Mouse (Mus musculus) neural tube, embryonic 13.5 days (tissue): Measurements from ENCODE around the gene Acsl4. TPM values are rescaled to one million over a fixed set of nuclear protein-coding genes. Genes with fewer than 3 reads are reported as not detected.

Source experiments
- ATAC-seq: fragments of 200-750 bp; cut with Nextera tagmentation; 2 replicates; pipeline ENCODE4 v1.8.0; 2017; ENCODE audit warnings: low read depth, mild to moderate bottlenecking, moderate TSS enrichment, moderate library complexity
- H3K27ac ChIP-seq: fragments of 300-500 bp; sonication (generic); replicated peaks from 2 replicates; pipeline ENCODE4 v1.5.1; 2015; ENCODE audit warnings: moderate library complexity, mild to moderate bottlenecking, inconsistent platforms
- H3K27me3 ChIP-seq: fragments of 300-500 bp; sonication (generic); 2 replicates; pipeline ENCODE4 v1.6.1; 2015; ENCODE audit warnings: mild to moderate bottlenecking, inconsistent platforms
- H3K36me3 ChIP-seq: fragments of 300-500 bp; sonication (generic); 2 replicates; pipeline ENCODE4 v1.6.1; 2015; ENCODE audit warnings: mild to moderate bottlenecking, inconsistent platforms
- H3K4me1 ChIP-seq: fragments of 300-500 bp; sonication (generic); replicated peaks from 2 replicates; pipeline ENCODE4 v1.6.1; 2015; ENCODE audit warnings: inconsistent platforms
- H3K4me2 ChIP-seq: fragments of 300-500 bp; sonication (generic); 2 replicates; pipeline ENCODE4 v1.6.1; 2015; ENCODE audit warnings: inconsistent platforms, mild to moderate bottlenecking, moderate library complexity
- H3K4me3 ChIP-seq: fragments of 300-500 bp; sonication (generic); 2 replicates; pipeline ENCODE4 v1.5.1; 2015; ENCODE audit warnings: mild to moderate bottlenecking, inconsistent platforms
- H3K9ac ChIP-seq: fragments of 300-500 bp; sonication (generic); 2 replicates; pipeline ENCODE4 v1.6.1; 2015; ENCODE audit warnings: moderate library complexity, mild to moderate bottlenecking, inconsistent platforms
- H3K9me3 ChIP-seq: fragments of 300-500 bp; sonication (generic); 2 replicates; pipeline ENCODE4 v1.6.1; 2016; ENCODE audit warnings: inconsistent platforms
- WGBS: fragments of 180-500 bp; shearing (Covaris S2); methylation state at CpG from one replicate; pipeline ENCODE4 v1.1.7; 2015; 5-methylcytosine and 5-hydroxymethylcytosine counted together
- polyA plus RNA-seq: library from polyadenylated mRNA; unstranded; fragments of >200 nt; fragmentation: Nextera tagmentation; extraction: Ambion mirVana; gene quantifications from 2 replicates; pipeline ENCODE4 v1.2.1, GENCODE M21; 2015

The Acsl4 gene
- polyA plus RNA-seq, 1 experiment from 2014 or later, result 19.3 TPM

- no peak overlapping the region for H3K27ac ChIP-seq
- WGBS, result 85% methylated on average over 6 of the region's 6 CpGs
- H3K27me3 ChIP-seq, result peaks cover 23% of the 10 kb centered on the region
- H3K36me3 ChIP-seq, result no peaks in the 10 kb centered on the region
- H3K4me3 ChIP-seq, result no peak overlapping the region
- no peak overlapping the region for H3K9ac ChIP-seq
- no peaks in the 10 kb centered on the region for H3K9me3 ChIP-seq
- H3K4me1 ChIP-seq, result peaks cover 10% of the 10 kb centered on the region
- no peak overlapping the region for H3K4me2 ChIP-seq
- ATAC-seq, result no peak
Observed at GRCm38 (mm10) chrX:142388141-142388540, 2.2 kb downstream of the Acsl4 start.

GRCm38 (mm10) chrX:142387634-142388033 is 2.7 kb downstream of the Acsl4 start:
- ATAC-seq, result no peak
- no peaks in the 10 kb centered on the region for H3K36me3 ChIP-seq
- WGBS, result 75% methylated on average over 1 of the region's 1 CpGs
- H3K4me1 ChIP-seq, result peaks cover 10% of the 10 kb centered on the region
- no peak overlapping the region for H3K4me3 ChIP-seq
- H3K9ac ChIP-seq, result no peak overlapping the region
- no peak overlapping the region for H3K27ac ChIP-seq
- no peaks in the 10 kb centered on the region for H3K9me3 ChIP-seq
- no peak overlapping the region for H3K4me2 ChIP-seq
- peaks cover 23% of the 10 kb centered on the region for H3K27me3 ChIP-seq

GRCm38 (mm10) chrX:142384918-142385317 is 5.4 kb downstream of the Acsl4 start:
- WGBS, result 83% methylated on average over 3 of the region's 3 CpGs
- Histone ChIP-seq H3K27me3 (peaks cover 8% of the 10 kb centered on the region), H3K4me1 (peaks cover 10% of the 10 kb centered on the region), H3K9ac (no peak overlapping the region), H3K36me3 (no peaks in the 10 kb centered on the region), H3K4me3 (no peak overlapping the region), H3K9me3 (no peaks in the 10 kb centered on the region), H3K4me2 (no peak overlapping the region), H3K27ac (no peak overlapping the region)
- no peak for ATAC-seq

- WGBS, result 86% methylated on average over 6 of the region's 6 CpGs
- Histone ChIP-seq H3K9me3 (no peaks in the 10 kb centered on the region), H3K36me3 (no peaks in the 10 kb centered on the region), H3K27me3 (no peaks in the 10 kb centered on the region; the same call in none of the 2 replicates), H3K4me3 (no peak overlapping the region), H3K4me2 (no peak overlapping the region), H3K9ac (no peak overlapping the region), H3K4me1 (no peaks in the 10 kb centered on the region), H3K27ac (no peak overlapping the region)
- ATAC-seq, result no peak
Observed at GRCm38 (mm10) chrX:142379894-142380293, 10.4 kb downstream of the Acsl4 start.

- Histone ChIP-seq H3K4me1 (no peaks in the 10 kb centered on the region), H3K9ac (no peak overlapping the region), H3K4me2 (no peak overlapping the region), H3K27ac (no peak overlapping the region), H3K9me3 (no peaks in the 10 kb centered on the region), H3K27me3 (no peaks in the 10 kb centered on the region; the same call in 1 of the 2 replicates), H3K36me3 (no peaks in the 10 kb centered on the region), H3K4me3 (no peak overlapping the region)
- ATAC-seq, result no peak
- WGBS, result 85% methylated on average over 6 of the region's 6 CpGs
Observed at GRCm38 (mm10) chrX:142378048-142378447, 12.3 kb downstream of the Acsl4 start.

GRCm38 (mm10) chrX:142377358-142377757 is 13.0 kb downstream of the Acsl4 start:
- no peak overlapping the region for H3K4me3 ChIP-seq
- WGBS, result 88% methylated on average over 3 of the region's 3 CpGs

GRCm38 (mm10) chrX:142376747-142377146 is 13.6 kb downstream of the Acsl4 start:
- Histone ChIP-seq H3K9me3 (no peaks in the 10 kb centered on the region), H3K27ac (no peak overlapping the region), H3K36me3 (no peaks in the 10 kb centered on the region), H3K4me2 (no peak overlapping the region), H3K4me1 (no peaks in the 10 kb centered on the region), H3K9ac (no peak overlapping the region), H3K4me3 (no peak overlapping the region), H3K27me3 (no peaks in the 10 kb centered on the region; the same call in 1 of the 2 replicates)
- 83% methylated on average over 3 of the region's 3 CpGs for WGBS
- ATAC-seq, result no peak

More at GRCm38 (mm10) chrX:142377358-142377757, 13.0 kb downstream of the Acsl4 start:
- no peak for ATAC-seq
- Histone ChIP-seq H3K9ac (no peak overlapping the region), H3K4me2 (no peak overlapping the region), H3K27ac (no peak overlapping the region), H3K27me3 (no peaks in the 10 kb centered on the region; the same call in 1 of the 2 replicates), H3K36me3 (no peaks in the 10 kb centered on the region), H3K9me3 (no peaks in the 10 kb centered on the region), H3K4me1 (no peaks in the 10 kb centered on the region)

- no peaks in the 10 kb centered on the region for H3K9me3 ChIP-seq
- no peaks in the 10 kb centered on the region for H3K36me3 ChIP-seq
Observed at GRCm38 (mm10) chrX:142375519-142375918, 14.8 kb downstream of the Acsl4 start.

GRCm38 (mm10) chrX:142372393-142372792 is 17.9 kb downstream of the Acsl4 start:
- no peak overlapping the region for H3K9ac ChIP-seq
- no peaks in the 10 kb centered on the region for H3K4me1 ChIP-seq
- no peaks in the 10 kb centered on the region for H3K9me3 ChIP-seq
- no peaks in the 10 kb centered on the region for H3K36me3 ChIP-seq
- no peak overlapping the region for H3K4me3 ChIP-seq
- H3K27me3 ChIP-seq, result no peaks in the 10 kb centered on the region; the same call in 1 of the 2 replicates
- no peak for ATAC-seq
- H3K4me2 ChIP-seq, result no peak overlapping the region
- 22% methylated on average over 3 of the region's 3 CpGs for WGBS
- no peak overlapping the region for H3K27ac ChIP-seq

More at GRCm38 (mm10) chrX:142375519-142375918, 14.8 kb downstream of the Acsl4 start:
- Histone ChIP-seq H3K9ac (no peak overlapping the region), H3K27ac (no peak overlapping the region), H3K27me3 (no peaks in the 10 kb centered on the region; the same call in 1 of the 2 replicates), H3K4me3 (no peak overlapping the region), H3K4me1 (no peaks in the 10 kb centered on the region), H3K4me2 (no peak overlapping the region)
- WGBS, result 86% methylated on average over 4 of the region's 4 CpGs
- no peak for ATAC-seq

- H3K4me3 ChIP-seq, result no peak overlapping the region
- 60% methylated on average over 7 of the region's 7 CpGs for WGBS
- H3K9ac ChIP-seq, result no peak overlapping the region
- no peak overlapping the region for H3K4me2 ChIP-seq
- no peaks in the 10 kb centered on the region for H3K9me3 ChIP-seq
- no peak for ATAC-seq
- H3K27ac ChIP-seq, result no peak overlapping the region
- H3K4me1 ChIP-seq, result no peaks in the 10 kb centered on the region
- no peaks in the 10 kb centered on the region for H3K27me3 ChIP-seq
- no peaks in the 10 kb centered on the region for H3K36me3 ChIP-seq
Observed at GRCm38 (mm10) chrX:142369935-142370334, 20.4 kb downstream of the Acsl4 start.

GRCm38 (mm10) chrX:142363882-142364281 is 26.5 kb downstream of the Acsl4 start:
- Histone ChIP-seq H3K27me3 (no peaks in the 10 kb centered on the region), H3K9me3 (no peaks in the 10 kb centered on the region), H3K36me3 (no peaks in the 10 kb centered on the region), H3K4me3 (no peak overlapping the region), H3K4me2 (no peak overlapping the region), H3K27ac (no peak overlapping the region), H3K9ac (no peak overlapping the region), H3K4me1 (no peaks in the 10 kb centered on the region)
- WGBS, result 74% methylated on average over 1 of the region's 1 CpGs
- no peak for ATAC-seq

- no peak overlapping the region for H3K4me2 ChIP-seq
- H3K36me3 ChIP-seq, result no peaks in the 10 kb centered on the region
- ATAC-seq, result no peak
- no peaks in the 10 kb centered on the region for H3K4me1 ChIP-seq
- WGBS, result 83% methylated on average over 7 of the region's 7 CpGs
- no peak overlapping the region for H3K4me3 ChIP-seq
- no peaks in the 10 kb centered on the region for H3K27me3 ChIP-seq
- H3K27ac ChIP-seq, result no peak overlapping the region
- H3K9ac ChIP-seq, result no peak overlapping the region
- H3K9me3 ChIP-seq, result no peaks in the 10 kb centered on the region
Observed at GRCm38 (mm10) chrX:142359031-142359430, 31.3 kb downstream of the Acsl4 start.

- H3K9me3 ChIP-seq, result no peaks in the 10 kb centered on the region
- no peaks in the 10 kb centered on the region for H3K27me3 ChIP-seq
- ATAC-seq, result no peak
- H3K27ac ChIP-seq, result no peak overlapping the region
- no peaks in the 10 kb centered on the region for H3K4me1 ChIP-seq
- WGBS, result 80% methylated on average over 5 of the region's 5 CpGs
- no peak overlapping the region for H3K4me3 ChIP-seq
- H3K36me3 ChIP-seq, result no peaks in the 10 kb centered on the region
- H3K4me2 ChIP-seq, result no peak overlapping the region
- no peak overlapping the region for H3K9ac ChIP-seq
Observed at GRCm38 (mm10) chrX:142358427-142358826, 31.9 kb downstream of the Acsl4 start.
